Mouse (Mus musculus): ENCODE data around the gene Prpf4.

The Prpf4 gene

GRCm38 (mm10) chr4:62437256-62437778 is 28.7 kb downstream of the Prpf4 start:
- no peak for DNase-seq (ENCODE audit: low spot score)

- no peak for DNase-seq (ENCODE audit: low spot score)
Observed at GRCm38 (mm10) chr4:62437871-62438270, 29.3 kb downstream of the Prpf4 start.

GRCm38 (mm10) chr4:62439793-62440192 is 31.2 kb downstream of the Prpf4 start:
- DNase-seq (ENCODE audit: low spot score) = no peak

- DNase-seq (ENCODE audit: low spot score) = no peak
Observed at GRCm38 (mm10) chr4:62440544-62440943, 31.9 kb downstream of the Prpf4 start.

GRCm38 (mm10) chr4:62440986-62441385 is 32.4 kb downstream of the Prpf4 start:
- no peak for DNase-seq (ENCODE audit: low spot score)

- DNase-seq (ENCODE audit: low spot score) = peak; percentile 23
Observed at GRCm38 (mm10) chr4:62454995-62455394, 46.4 kb downstream of the Prpf4 start.

GRCm38 (mm10) chr4:62459081-62459480 is 50.5 kb downstream of the Prpf4 start:
- no peak for DNase-seq (ENCODE audit: low spot score)

GRCm38 (mm10) chr4:62460348-62460747 is 51.8 kb downstream of the Prpf4 start:
- DNase-seq (ENCODE audit: low spot score) = no peak

- no peak for DNase-seq (ENCODE audit: low spot score)
Observed at GRCm38 (mm10) chr4:62463124-62463523, 54.5 kb downstream of the Prpf4 start.

GRCm38 (mm10) chr4:62468158-62468557 is 59.6 kb downstream of the Prpf4 start:
- no peak for DNase-seq (ENCODE audit: low spot score)

- peak; percentile 76 for DNase-seq (ENCODE audit: low spot score)
Observed at GRCm38 (mm10) chr4:62470598-62471051, 62.0 kb downstream of the Prpf4 start, which contains the start of gene Wdr31. Gene Wdr31 (minus strand): TSS chr4:62470896.

- DNase-seq (ENCODE audit: low spot score) = no peak
Observed at GRCm38 (mm10) chr4:62472071-62472470, 63.5 kb downstream of the Prpf4 start.

- DNase-seq (ENCODE audit: low spot score) = no peak
Observed at GRCm38 (mm10) chr4:62475131-62475530, 66.5 kb downstream of the Prpf4 start.

- DNase-seq (ENCODE audit: low spot score) = no peak
Observed at GRCm38 (mm10) chr4:62475793-62476192, 67.2 kb downstream of the Prpf4 start.
